Mouse (Mus musculus) layer of hippocampus, adult 8-10 months (tissue): ENCODE data around the gene Cdkn2c. TPM values are rescaled to one million over a fixed set of nuclear protein-coding genes. Genes with fewer than 3 reads are reported as not detected.
"Not testable (repeated sequence)": the region's sequence is repeated elsewhere in the genome, so short reads cannot be mapped to it uniquely, and the experiment has no call there.

Experiments used
- DNase-seq, 2 experiments: peaks; one replicate each; pipeline ENCODE4 v3.0.0; 2022; ENCODE audit warnings: low spot score in 2 of 2
- total RNA-seq, 4 experiments: library from RNA; stranded (reverse); gene quantifications; 2 replicates each; pipeline ENCODE4 v1.2.4; 2022

The Cdkn2c gene
- 1 to 10 TPM; 2.6 to 4.1 (median 3.0) TPM for total RNA-seq

GRCm38 (mm10) chr4:109666461-109667269, at the start of gene Cdkn2c:
Gene Cdkn2c (minus strand): TSS chr4:109667189.
- peak; percentile 21 to 55 for DNase-seq

GRCm38 (mm10) chr4:109705349-109705748, 38.4 kb upstream of the Cdkn2c start:
- DNase-seq = no peak

- no peak for DNase-seq
These were observed 36.6 kb upstream of the Cdkn2c start for GRCm38 (mm10) chr4:109703568-109703967.

GRCm38 (mm10) chr4:109700727-109701126, 33.7 kb upstream of the Cdkn2c start:
- DNase-seq = not testable (repeated sequence)

GRCm38 (mm10) chr4:109692674-109693073, 25.7 kb upstream of the Cdkn2c start:
- DNase-seq = no peak

- no peak for DNase-seq
These were observed 16.6 kb upstream of the Cdkn2c start for GRCm38 (mm10) chr4:109683561-109683960.

- DNase-seq = no peak
These were observed 10.2 kb upstream of the Cdkn2c start for GRCm38 (mm10) chr4:109677221-109677620.

- DNase-seq = peak; percentile 95 to 97
These were observed 9.5 kb upstream of the Cdkn2c start, which contains the start of gene Faf1 for GRCm38 (mm10) chr4:109676218-109677215. Gene Faf1 (plus strand): TSS chr4:109676588.

GRCm38 (mm10) chr4:109674097-109674496, 7.1 kb upstream of the Cdkn2c start:
- DNase-seq = no peak

GRCm38 (mm10) chr4:109671941-109672340, 5.0 kb upstream of the Cdkn2c start:
- DNase-seq = no peak

GRCm38 (mm10) chr4:109670213-109670612, 3.2 kb upstream of the Cdkn2c start:
- no peak for DNase-seq

GRCm38 (mm10) chr4:109667518-109667917, 529 bp upstream of the Cdkn2c start:
- no peak for DNase-seq

- DNase-seq = no peak
These were observed 968 bp downstream of the Cdkn2c start for GRCm38 (mm10) chr4:109665982-109666460.

GRCm38 (mm10) chr4:109665101-109665981, 1.6 kb downstream of the Cdkn2c start:
- no peak for DNase-seq

GRCm38 (mm10) chr4:109664091-109664490, 2.9 kb downstream of the Cdkn2c start:
- no peak for DNase-seq

GRCm38 (mm10) chr4:109662271-109662670, 4.7 kb downstream of the Cdkn2c start:
- DNase-seq = no peak

GRCm38 (mm10) chr4:109661183-109661582, 5.8 kb downstream of the Cdkn2c start:
- DNase-seq = no peak

GRCm38 (mm10) chr4:109660568-109660967, 6.4 kb downstream of the Cdkn2c start:
- DNase-seq = no peak

- DNase-seq = no peak
These were observed 7.4 kb downstream of the Cdkn2c start for GRCm38 (mm10) chr4:109659571-109659970.

- DNase-seq = no peak
These were observed 8.2 kb downstream of the Cdkn2c start for GRCm38 (mm10) chr4:109658826-109659225.
